Mouse (Mus musculus) adrenal gland, adult 2 months (tissue): ENCODE results near the gene Iqschfp. TPM values are rescaled to one million over a fixed set of nuclear protein-coding genes. Genes with fewer than 3 reads are reported as not detected.

ENCODE experiments used
- DNase-seq: peaks from one replicate; pipeline ENCODE4 v3.0.0; 2021
- polyA plus RNA-seq: library from polyadenylated mRNA; depleted of rRNA; stranded (reverse); fragments of >200 nt; gene quantifications from 2 replicates; pipeline ENCODE4 v1.2.3, GENCODE M21; 2012
- total RNA-seq, 2 experiments: library from RNA; stranded (reverse); gene quantifications; 2 replicates each; pipeline ENCODE4 v1.2.3; 2021

Iqschfp gene
- total and polyA plus RNA-seq, 3 experiments: not detected

- DNase-seq: no peak
These were observed 312.0 kb downstream of the Iqschfp start for GRCm38 (mm10) chr3:68203934-68204467.

DNA sequence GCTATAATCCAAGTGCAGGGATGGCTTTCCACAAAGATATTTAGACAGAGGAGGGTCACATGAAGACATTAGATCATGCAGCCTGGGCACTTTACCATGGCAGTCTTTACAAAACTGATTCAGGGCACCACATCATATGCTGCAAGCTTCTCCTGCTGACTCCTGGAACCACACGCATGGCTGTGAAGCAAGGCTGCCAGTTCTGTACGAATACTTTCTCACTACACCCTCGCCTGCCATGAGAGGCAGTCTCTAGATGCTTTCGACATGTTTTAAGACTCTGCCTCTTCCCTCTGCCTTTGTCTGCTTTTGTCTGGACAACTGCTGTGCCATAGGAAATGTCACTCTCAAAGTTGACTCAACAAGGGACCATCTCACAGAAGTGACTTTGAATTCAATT, 318.4 kb downstream of the Iqschfp start:
- DNase-seq: no peak

DNA sequence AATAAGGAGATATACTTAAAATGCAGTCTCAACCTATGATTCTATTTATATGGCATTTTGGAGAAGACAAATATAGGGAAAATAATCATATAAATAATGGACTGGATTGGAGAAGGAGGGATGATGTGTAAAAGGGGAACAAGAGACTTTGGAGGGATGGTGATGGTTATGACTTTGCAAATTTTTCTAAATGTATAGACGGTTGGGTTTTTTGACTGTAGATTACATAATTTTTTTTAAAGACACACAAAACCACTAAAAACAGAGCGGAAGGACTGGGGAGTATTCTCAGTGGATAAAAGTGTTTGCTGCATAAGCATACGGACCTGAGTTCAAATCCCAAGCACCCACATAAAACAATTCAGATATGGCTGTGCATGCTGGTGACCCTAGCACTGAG, 329.4 kb downstream of the Iqschfp start:
- DNase-seq: no peak

- DNase-seq: no peak
These were observed 347.9 kb downstream of the Iqschfp start for GRCm38 (mm10) chr3:68239887-68240286.

GRCm38 (mm10) chr3:68243239-68243638, 351.2 kb downstream of the Iqschfp start:
- no peak for DNase-seq

DNA sequence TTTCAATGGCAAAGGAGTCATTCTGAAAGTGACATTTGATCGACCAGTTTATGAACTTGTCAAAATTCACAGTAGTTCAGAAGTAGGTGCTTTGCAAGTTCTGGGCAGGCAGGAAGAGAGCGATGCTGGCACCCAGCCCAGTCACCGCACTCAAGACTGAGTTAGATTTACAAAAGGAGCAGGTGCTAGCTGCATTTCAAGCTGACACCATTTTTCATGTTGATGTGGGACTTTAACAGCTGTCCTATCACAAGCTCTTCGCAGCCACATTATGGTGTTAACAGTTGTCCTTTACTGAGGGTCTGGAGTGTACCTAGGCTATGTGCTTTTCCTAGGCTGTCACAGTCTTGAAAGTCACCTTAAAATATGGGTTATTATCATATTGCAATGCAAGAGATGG, 354.1 kb downstream of the Iqschfp start:
- no peak for DNase-seq

DNA sequence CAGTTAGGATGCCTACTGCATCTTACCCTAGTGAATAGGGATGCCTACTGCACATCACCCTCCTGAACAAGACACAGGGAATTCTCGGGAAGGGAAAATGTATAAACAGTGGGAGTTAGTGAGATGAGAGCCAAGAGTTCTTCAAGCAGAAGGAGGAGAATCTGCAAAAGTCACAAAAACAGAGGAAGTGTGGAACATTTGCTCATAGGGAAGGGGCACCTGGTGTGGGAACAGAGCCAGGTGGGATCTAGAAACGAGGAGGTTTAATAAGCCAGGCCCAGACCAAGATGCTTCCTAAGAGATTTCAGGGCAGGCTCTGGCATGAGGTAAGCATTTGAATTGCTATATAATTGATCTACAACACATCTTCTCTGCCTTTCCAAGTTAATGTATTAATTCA, 358.6 kb downstream of the Iqschfp start:
- no peak for DNase-seq

- DNase-seq: no peak
These were observed 360.3 kb downstream of the Iqschfp start for GRCm38 (mm10) chr3:68252335-68252734.

GRCm38 (mm10) chr3:68262304-68262703, 370.3 kb downstream of the Iqschfp start:
- DNase-seq: no peak

GRCm38 (mm10) chr3:68267905-68268304, 375.9 kb downstream of the Iqschfp start:
- no peak for DNase-seq

- DNase-seq: no peak
These were observed 377.2 kb downstream of the Iqschfp start for GRCm38 (mm10) chr3:68269251-68269650.

DNA sequence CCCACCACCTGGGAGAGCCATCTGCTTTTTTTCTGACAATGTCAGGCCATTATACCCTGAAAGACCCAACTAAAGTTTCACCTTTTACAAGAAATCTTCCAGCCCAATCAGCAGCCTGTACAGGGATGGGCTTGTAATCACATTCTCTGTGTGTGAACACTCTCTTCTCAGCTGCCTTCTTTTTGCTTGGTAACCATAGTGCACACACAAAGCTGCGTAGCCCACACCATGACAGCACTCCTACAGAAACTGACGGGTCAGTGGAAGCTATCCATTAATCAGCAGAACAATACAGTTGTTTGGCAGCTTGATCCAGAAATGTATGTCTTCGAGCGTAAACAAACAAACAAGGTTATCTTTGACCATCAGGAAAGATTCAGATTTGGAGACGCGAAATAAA, 378.2 kb downstream of the Iqschfp start:
- no peak for DNase-seq

DNA sequence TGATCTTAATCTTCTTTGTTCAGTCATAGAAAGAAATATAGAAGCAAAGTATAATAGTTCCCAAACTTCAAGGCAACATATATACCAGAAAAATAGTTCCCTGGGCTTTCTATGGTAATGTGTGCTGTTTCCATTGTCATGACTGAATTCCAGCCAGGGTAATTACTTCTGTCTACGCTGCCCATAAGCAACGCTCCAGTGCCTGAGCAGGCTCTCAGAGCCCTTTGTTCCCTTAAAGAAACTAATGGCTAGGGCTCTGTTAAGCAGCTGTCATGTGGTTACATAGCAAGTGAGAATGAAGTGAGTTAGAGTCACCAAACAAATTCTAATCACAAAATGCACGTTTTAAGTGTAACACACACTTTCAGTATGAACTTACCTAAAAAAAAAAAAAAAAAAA, 379.4 kb downstream of the Iqschfp start:
- no peak for DNase-seq

DNA sequence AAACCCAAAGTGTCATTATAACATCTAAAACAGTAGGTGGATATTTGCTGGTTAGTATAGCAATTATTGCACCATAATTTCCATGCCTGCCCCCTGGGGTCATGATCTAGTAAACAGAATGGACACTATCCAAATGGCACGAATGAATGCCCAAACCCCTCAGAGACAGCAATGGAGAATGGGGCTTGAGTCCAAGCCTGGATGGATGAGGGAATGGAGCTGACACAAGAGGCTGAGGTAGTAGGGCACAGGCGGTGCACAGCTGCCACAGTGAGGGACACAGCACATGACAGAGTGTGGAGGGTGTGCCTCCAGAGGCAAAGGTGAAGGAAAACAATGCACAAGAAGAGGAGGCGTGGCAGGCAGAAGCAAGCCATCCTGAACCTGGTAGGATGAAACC, 379.8 kb downstream of the Iqschfp start:
- peak; percentile 1 for DNase-seq

GRCm38 (mm10) chr3:68282844-68283594, 391.0 kb downstream of the Iqschfp start:
- no peak for DNase-seq

DNA sequence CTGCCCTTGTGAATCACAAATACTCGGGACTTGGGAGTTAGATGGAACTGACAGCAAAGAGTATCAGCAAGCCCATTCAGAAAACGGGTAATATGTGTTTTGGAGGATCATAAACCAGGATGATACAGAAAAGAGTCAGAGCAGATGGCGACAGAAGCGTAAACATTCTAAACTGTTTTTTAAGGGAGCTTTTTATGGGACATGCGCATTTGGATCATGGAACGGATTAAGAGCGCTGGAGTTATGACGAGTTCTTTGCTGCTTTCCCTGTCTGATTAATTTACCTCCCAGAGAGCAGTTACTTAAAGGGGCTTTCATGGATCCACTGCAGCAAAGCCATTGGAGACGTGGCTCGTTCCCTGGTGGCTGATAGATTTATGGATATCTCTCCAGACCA, 391.6 kb downstream of the Iqschfp start:
- no peak for DNase-seq

DNA sequence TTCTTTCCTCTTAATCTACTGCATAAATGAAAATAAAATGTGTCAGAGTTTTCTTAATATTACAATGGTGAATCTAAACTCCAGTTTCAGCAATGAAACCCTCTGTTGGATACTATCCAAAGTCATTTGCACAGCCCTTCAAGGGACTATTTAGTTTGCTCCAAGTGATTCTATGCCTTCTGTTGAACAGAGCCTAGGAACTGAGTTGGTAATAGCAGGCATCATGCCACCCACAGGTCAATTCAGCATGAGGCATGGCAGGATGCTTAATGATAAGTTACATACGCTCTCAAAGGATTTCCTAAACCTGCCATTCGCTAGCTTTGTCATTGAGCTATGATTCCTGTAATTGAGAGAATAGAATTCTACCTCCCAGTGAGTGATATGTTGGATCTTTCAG, 392.5 kb downstream of the Iqschfp start:
- no peak for DNase-seq

GRCm38 (mm10) chr3:68296752-68297151, 404.7 kb downstream of the Iqschfp start:
- no peak for DNase-seq

- no peak for DNase-seq
These were observed 413.6 kb downstream of the Iqschfp start for GRCm38 (mm10) chr3:68305647-68306046.

GRCm38 (mm10) chr3:68306726-68307125, 414.7 kb downstream of the Iqschfp start:
- DNase-seq: no peak

DNA sequence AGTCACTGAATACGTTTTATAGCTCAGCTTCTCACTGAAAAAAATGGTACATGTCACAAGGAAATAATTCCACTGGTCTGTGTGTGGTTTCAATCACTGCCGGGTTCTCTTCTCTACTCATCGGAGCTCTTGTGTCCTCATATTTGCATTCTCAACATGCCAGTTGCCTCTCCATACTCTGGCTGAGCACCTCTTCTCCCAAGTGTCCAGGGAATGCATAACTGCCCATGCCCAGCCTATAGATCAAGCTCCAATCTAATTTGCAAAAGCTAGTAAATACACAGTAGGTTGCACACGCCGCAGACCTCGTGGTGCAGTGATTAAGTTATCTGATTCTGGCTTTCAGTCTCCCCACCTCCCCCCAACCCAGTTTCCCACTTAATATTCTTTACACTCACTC, 433.5 kb downstream of the Iqschfp start:
- no peak for DNase-seq

DNA sequence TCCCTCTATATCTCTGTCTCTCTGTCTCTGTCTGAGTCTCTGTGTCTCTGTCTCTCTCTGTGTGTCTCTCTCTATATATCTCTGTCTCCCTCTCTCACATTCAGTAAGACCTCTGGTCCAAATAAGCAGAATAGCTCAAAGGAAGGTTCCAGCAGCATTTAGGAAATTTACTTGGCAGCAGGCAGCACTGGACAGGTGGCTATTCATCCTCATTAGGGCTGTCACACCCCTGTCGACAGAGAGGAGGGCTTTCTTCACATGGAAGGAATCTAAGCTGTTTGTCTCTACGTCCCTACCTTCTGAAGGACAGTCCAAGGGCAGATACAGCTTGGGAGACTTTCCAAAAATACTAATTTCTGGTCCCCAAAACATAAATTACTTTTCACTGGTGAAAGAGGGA, 440.5 kb downstream of the Iqschfp start:
- DNase-seq: no peak

DNA sequence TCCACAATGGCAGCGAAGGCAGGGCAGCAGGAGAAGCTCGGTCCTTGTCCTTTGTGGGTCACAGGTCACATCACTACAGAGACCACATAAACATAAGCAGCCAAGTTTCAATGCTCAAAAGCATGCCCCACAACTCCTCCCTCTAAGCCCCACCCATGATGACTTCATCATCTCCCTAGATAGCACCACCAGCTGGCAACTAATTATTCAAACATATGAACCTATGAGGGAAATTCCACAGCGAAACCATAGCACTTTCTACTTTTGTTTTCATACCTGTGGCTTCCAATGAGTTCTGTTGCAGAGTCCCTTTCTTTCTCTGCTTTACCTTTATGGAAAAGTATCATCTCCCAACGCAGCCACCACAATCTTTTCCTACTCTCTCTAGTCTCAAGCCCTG, 443.5 kb downstream of the Iqschfp start:
- no peak for DNase-seq

DNA sequence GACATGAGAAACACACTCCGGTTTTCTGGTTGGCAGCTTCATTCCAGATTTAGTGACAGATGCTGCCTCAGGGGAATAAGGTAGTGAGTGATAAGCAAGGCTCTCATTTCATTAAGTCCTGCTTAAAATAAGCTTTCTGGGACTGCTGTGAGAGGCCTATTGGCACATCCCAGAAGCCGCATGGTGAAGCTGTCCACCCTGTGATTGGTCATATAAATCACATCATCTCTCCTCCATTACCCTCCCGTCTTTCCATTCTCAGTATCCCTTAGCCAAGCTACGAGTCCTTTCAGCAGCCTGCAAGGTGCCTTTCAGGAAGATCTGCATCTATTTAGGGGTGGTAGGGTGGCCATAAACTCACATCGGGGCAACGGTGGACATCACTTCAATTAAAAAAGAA, 458.6 kb downstream of the Iqschfp start:
- no peak for DNase-seq
